Mouse (Mus musculus): ENCODE measurements at regions not wholly inside any gene's neighbourhood (a gene's known extent, or its start where the extent isn't known, plus 50 kb on each side); places are given as distances from the start of the nearest gene placed in this dataset.
"Not testable (repeated sequence)": the region's sequence is repeated elsewhere in the genome, so short reads cannot be mapped to it uniquely, and the experiment has no call there.

- Histone ChIP-seq H3K36me3 (ENCODE audit: insufficient read depth, low read length) (no peaks in the 10 kb centered on the region), H3K4me3 (ENCODE audit: low read length) (no peak overlapping the region), H3K9me3 (ENCODE audit: low read length) (no peaks in the 10 kb centered on the region), H3K4me1 (ENCODE audit: insufficient read depth, low read length) (peaks cover 8% of the 10 kb centered on the region), H3K27ac (ENCODE audit: low read length) (no peak overlapping the region), H3K4me2 (replicated peaks; ENCODE audit: low read depth, low read length) (no peak overlapping the region), H3K9ac (replicated peaks; ENCODE audit: low read length) (no peak overlapping the region), H3K27me3 (ENCODE audit: insufficient read depth, low read length) (no peaks in the 10 kb centered on the region)
- WGBS: 74% methylated on average over 12 of the region's 12 CpGs
- no peak for ATAC-seq (ENCODE audit: low FRiP score, low TSS enrichment)
These were observed 105.7 kb downstream of the Nucb2 start for GRCm38 (mm10) chr7:116609906-116610305.

DNA sequence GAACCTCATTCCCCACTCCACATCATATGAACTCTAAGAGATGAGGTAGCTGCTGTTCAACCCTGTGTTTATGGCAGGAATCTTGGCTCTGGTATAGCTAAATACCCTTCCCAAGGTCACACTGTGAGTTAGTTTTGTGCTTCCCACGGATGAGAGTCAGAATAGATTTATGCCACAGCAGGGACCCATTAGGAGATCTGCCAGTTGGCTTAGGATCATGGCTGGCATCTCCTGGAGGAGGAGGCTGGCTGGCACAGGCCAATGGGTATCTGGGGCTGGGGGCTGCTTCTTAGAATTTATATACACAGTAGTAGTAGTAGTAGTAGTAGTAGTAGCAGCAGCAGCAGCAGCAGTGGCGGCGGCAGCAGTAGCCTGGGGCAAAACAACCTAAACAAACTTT, 111.8 kb downstream of the Nucb2 start:
- H3K4me1 ChIP-seq (ENCODE audit: insufficient read depth, low read length): no peaks in the 10 kb centered on the region
- no peaks in the 10 kb centered on the region for H3K36me3 ChIP-seq (ENCODE audit: insufficient read depth, low read length)
- H3K4me2 ChIP-seq (replicated peaks; ENCODE audit: low read depth, low read length): no peak overlapping the region
- WGBS: 62% methylated on average over 3 of the region's 3 CpGs
- H3K9ac ChIP-seq (replicated peaks; ENCODE audit: low read length): no peak overlapping the region
- H3K9me3 ChIP-seq (ENCODE audit: low read length): no peaks in the 10 kb centered on the region
- H3K27ac ChIP-seq (ENCODE audit: low read length): no peak overlapping the region
- no peak for ATAC-seq (ENCODE audit: low FRiP score, low TSS enrichment)
- H3K27me3 ChIP-seq (ENCODE audit: insufficient read depth, low read length): no peaks in the 10 kb centered on the region
- no peak overlapping the region for H3K4me3 ChIP-seq (ENCODE audit: low read length)

DNA sequence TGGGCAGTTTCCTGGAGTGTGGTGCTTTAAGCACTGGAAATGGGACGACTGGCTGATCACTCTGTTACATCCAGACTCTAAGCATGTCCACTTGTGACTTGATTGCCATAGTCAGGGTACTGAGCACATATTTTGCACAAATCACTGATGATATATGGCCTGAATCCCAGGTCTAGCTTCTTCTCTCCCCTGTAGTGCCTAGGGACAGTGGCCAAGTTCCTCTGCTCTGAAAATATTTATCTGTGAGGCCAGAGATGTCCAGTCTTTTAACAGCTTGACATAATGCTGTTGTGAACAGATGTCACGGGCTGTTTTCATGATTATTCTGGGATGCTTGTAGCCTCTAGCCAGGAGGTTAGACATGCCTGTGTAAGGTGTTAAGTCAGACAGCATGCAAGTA, 115.5 kb downstream of the Nucb2 start:
- no peaks in the 10 kb centered on the region for H3K4me1 ChIP-seq (ENCODE audit: insufficient read depth, low read length)
- no peaks in the 10 kb centered on the region for H3K36me3 ChIP-seq (ENCODE audit: insufficient read depth, low read length)
- H3K4me3 ChIP-seq (ENCODE audit: low read length): no peak overlapping the region
- H3K27ac ChIP-seq (ENCODE audit: low read length): no peak overlapping the region
- 63% methylated on average over 2 of the region's 2 CpGs for WGBS
- no peaks in the 10 kb centered on the region for H3K9me3 ChIP-seq (ENCODE audit: low read length)
- H3K27me3 ChIP-seq (ENCODE audit: insufficient read depth, low read length): no peaks in the 10 kb centered on the region
- no peak overlapping the region for H3K4me2 ChIP-seq (replicated peaks; ENCODE audit: low read depth, low read length)
- no peak for ATAC-seq (ENCODE audit: low FRiP score, low TSS enrichment)
- H3K9ac ChIP-seq (replicated peaks; ENCODE audit: low read length): no peak overlapping the region

DNA sequence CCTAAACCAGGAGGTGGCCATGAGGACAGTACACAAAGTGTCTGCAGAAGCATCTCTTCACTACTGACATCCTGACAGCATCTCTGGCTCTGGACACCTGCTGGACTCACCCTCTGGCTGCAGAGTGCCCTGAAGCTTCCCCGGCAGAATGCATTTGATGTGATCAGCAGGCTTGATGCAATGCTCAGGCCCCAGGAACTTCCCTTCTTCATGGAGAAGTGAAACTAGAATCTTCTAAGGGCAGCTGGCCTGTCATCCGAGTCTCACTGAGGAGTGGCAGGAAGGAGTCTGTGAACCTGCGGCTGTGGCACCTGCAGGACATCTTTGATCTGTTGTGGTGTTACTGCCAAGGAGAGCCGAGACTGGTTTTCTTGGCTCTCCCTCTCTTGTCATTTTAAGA, 116.2 kb downstream of the Nucb2 start:
- no peaks in the 10 kb centered on the region for H3K9me3 ChIP-seq (ENCODE audit: low read length)
- H3K27me3 ChIP-seq (ENCODE audit: insufficient read depth, low read length): no peaks in the 10 kb centered on the region
- WGBS: 53% methylated on average over 4 of the region's 4 CpGs
- no peak overlapping the region for H3K4me2 ChIP-seq (replicated peaks; ENCODE audit: low read depth, low read length)
- H3K4me3 ChIP-seq (ENCODE audit: low read length): no peak overlapping the region
- H3K27ac ChIP-seq (ENCODE audit: low read length): no peak overlapping the region
- H3K36me3 ChIP-seq (ENCODE audit: insufficient read depth, low read length): no peaks in the 10 kb centered on the region
- no peak overlapping the region for H3K9ac ChIP-seq (replicated peaks; ENCODE audit: low read length)
- ATAC-seq (ENCODE audit: low FRiP score, low TSS enrichment): no peak
- H3K4me1 ChIP-seq (ENCODE audit: insufficient read depth, low read length): no peaks in the 10 kb centered on the region

DNA sequence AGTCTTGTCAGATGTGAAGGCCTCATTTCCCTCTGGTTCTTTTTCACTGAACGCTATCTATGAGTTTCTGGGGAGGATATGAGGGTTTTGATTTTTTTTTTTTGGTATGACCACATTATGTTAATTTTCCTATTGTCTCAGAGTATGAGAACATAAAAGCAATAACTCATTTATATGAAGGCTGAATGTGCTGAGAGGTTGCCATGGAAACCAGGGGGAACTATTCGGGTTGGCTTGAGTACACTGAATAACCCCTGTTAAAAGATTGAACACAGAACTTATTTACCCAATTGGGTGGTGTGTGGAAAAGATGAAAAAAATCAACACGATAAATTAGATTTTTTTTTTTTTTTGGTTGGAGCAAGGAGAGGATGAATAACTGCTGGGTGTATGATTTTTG, 129.0 kb downstream of the Nucb2 start:
- H3K36me3 ChIP-seq (ENCODE audit: insufficient read depth, low read length): no peaks in the 10 kb centered on the region
- 67% methylated on average over 3 of the region's 3 CpGs for WGBS
- H3K4me1 ChIP-seq (ENCODE audit: insufficient read depth, low read length): no peaks in the 10 kb centered on the region
- H3K27me3 ChIP-seq (ENCODE audit: insufficient read depth, low read length): no peaks in the 10 kb centered on the region
- H3K9me3 ChIP-seq (ENCODE audit: low read length): no peaks in the 10 kb centered on the region
- no peak overlapping the region for H3K4me3 ChIP-seq (ENCODE audit: low read length)
- no peak for ATAC-seq (ENCODE audit: low FRiP score, low TSS enrichment)
- no peak overlapping the region for H3K9ac ChIP-seq (replicated peaks; ENCODE audit: low read length)
- H3K27ac ChIP-seq (ENCODE audit: low read length): no peak overlapping the region
- no peak overlapping the region for H3K4me2 ChIP-seq (replicated peaks; ENCODE audit: low read depth, low read length)

DNA sequence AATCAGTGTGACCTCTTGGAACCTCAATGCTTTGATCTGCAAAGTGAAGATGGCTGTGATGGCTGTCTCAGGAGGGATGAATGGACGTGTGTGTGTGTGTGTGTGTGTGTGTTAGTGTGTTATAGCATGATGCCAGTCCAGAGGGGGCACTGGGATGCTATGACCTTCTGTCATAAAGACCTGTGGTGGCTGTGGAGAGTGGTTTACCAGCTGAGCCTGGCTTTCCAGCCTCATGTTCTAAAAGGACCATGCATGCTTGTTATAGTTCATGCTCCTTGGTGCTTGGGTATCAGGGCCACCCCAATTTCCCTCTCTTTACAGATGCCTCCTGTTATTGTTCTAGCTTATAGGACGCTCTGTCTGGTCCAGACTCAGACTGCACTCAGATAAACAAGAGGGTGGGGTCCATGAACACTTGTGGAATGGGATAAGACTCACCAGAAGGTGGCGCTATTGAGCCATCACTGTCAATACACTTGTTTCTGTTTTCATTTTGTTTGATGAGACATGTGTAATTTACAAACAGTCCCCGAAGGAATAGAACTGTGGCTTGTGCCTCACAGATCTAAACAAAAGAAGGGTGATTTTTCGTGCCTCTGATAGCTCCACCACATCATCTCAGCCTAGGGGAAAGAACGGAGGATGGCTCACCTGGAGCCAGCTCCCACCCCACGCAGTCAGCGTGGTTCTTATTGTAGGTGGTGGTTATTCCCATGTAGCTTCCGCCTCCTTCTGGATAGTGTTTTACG, 140.9 kb downstream of the Nucb2 start:
- no peaks in the 10 kb centered on the region for H3K27me3 ChIP-seq (ENCODE audit: insufficient read depth, low read length)
- no peak overlapping the region for H3K4me3 ChIP-seq (ENCODE audit: low read length)
- H3K27ac ChIP-seq (ENCODE audit: low read length): no peak overlapping the region
- ATAC-seq (ENCODE audit: low FRiP score, low TSS enrichment): 0 out of 2 replicates have a peak, but pooled peaks have one; percentile 23
- no peak overlapping the region for H3K9ac ChIP-seq (replicated peaks; ENCODE audit: low read length)
- H3K9me3 ChIP-seq (ENCODE audit: low read length): no peaks in the 10 kb centered on the region
- no peak overlapping the region for H3K4me2 ChIP-seq (replicated peaks; ENCODE audit: low read depth, low read length)
- 52% methylated on average over 10 of the region's 10 CpGs for WGBS
- H3K4me1 ChIP-seq (ENCODE audit: insufficient read depth, low read length): no peaks in the 10 kb centered on the region
- no peaks in the 10 kb centered on the region for H3K36me3 ChIP-seq (ENCODE audit: insufficient read depth, low read length)

DNA sequence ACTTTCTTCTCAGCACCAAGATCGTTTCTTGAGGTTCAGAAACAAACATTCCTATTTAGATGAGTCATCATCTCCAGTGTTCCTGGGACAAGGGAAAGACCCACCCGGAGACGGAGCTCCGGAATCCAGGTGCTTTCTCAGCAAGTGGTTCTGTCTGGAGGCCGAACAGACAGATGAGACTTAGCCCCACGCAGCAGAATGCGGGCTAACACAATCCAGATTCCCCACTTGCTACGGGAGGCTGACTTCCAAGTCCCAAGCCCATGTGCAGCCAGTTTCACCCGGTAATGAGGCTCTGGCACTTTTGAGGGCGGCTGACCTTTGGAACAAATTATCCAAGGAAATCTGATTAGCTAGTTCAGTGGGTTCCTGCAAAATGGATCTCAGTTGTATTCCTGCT, 150.3 kb downstream of the Nucb2 start:
- 49% methylated on average over 10 of the region's 10 CpGs for WGBS

DNA sequence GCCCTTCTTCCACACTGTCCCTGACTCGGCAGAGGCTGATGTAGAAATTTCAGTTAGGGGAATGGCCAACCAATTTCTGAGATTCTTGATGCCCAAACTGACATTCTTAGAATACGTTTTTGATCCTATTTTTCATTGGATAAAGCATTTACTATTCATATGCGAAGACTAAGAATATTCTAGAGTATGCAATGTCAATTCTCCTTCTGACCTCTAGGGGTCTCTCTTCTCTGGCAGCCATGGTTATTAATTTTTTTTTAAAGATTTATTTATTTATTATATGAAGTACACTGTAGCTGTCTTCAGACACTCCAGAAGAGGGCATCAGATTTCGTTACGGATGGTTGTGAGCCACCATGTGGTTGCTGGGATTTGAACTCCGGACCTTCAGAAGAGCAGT, 152.9 kb downstream of the Nucb2 start:
- not testable (repeated sequence) for ATAC-seq (ENCODE audit: low FRiP score, low TSS enrichment); H3K36me3 ChIP-seq (ENCODE audit: insufficient read depth, low read length); H3K4me3 ChIP-seq (ENCODE audit: low read length); H3K27me3 ChIP-seq (ENCODE audit: insufficient read depth, low read length); H3K4me2 ChIP-seq (replicated peaks; ENCODE audit: low read depth, low read length); H3K4me1 ChIP-seq (ENCODE audit: insufficient read depth, low read length); H3K27ac ChIP-seq (ENCODE audit: low read length); H3K9ac ChIP-seq (replicated peaks; ENCODE audit: low read length); H3K9me3 ChIP-seq (ENCODE audit: low read length)
- 85% methylated on average over 6 of the region's 6 CpGs for WGBS

More for the DNA sequence above, 150.3 kb downstream of the Nucb2 start:
- Histone ChIP-seq H3K4me1 (ENCODE audit: insufficient read depth, low read length) (no peaks in the 10 kb centered on the region), H3K27ac (ENCODE audit: low read length) (no peak overlapping the region), H3K4me2 (replicated peaks; ENCODE audit: low read depth, low read length) (no peak overlapping the region), H3K9me3 (ENCODE audit: low read length) (no peaks in the 10 kb centered on the region), H3K27me3 (ENCODE audit: insufficient read depth, low read length) (no peaks in the 10 kb centered on the region), H3K4me3 (ENCODE audit: low read length) (no peak overlapping the region), H3K9ac (replicated peaks; ENCODE audit: low read length) (no peak overlapping the region), H3K36me3 (ENCODE audit: insufficient read depth, low read length) (no peaks in the 10 kb centered on the region)
- ATAC-seq (ENCODE audit: low FRiP score, low TSS enrichment): peak; percentile 42; the same call in 1 of the 2 replicates

DNA sequence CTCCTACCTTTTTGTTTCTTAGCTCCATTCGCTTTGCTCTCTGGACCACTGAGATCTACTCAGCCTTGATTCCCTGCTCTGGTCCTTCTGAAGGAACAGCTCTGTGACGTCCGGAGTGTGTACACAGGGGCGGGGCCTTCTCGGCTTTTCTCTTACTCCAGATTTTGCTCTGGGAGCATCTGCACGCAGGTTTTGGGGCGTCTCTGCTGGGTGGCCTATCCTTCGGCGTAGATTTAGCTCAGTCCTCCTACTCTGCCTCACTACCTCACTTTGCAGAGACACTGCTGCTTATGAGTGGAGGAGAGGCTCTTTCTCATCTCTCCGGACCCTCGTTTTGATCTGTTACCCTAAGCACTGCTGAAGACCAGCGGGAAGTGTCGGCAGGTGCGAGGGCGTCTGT, 161.4 kb downstream of the Nucb2 start:
- H3K4me1 ChIP-seq (ENCODE audit: insufficient read depth, low read length): no peaks in the 10 kb centered on the region
- H3K27me3 ChIP-seq (ENCODE audit: insufficient read depth, low read length): no peaks in the 10 kb centered on the region
- H3K27ac ChIP-seq (ENCODE audit: low read length): no peak overlapping the region
- H3K4me2 ChIP-seq (replicated peaks; ENCODE audit: low read depth, low read length): no peak overlapping the region
- H3K36me3 ChIP-seq (ENCODE audit: insufficient read depth, low read length): no peaks in the 10 kb centered on the region
- WGBS: 89% methylated on average over 15 of the region's 15 CpGs
- H3K9ac ChIP-seq (replicated peaks; ENCODE audit: low read length): no peak overlapping the region
- ATAC-seq (ENCODE audit: low FRiP score, low TSS enrichment): no peak
- no peak overlapping the region for H3K4me3 ChIP-seq (ENCODE audit: low read length)
- H3K9me3 ChIP-seq (ENCODE audit: low read length): peaks cover 7% of the 10 kb centered on the region

DNA sequence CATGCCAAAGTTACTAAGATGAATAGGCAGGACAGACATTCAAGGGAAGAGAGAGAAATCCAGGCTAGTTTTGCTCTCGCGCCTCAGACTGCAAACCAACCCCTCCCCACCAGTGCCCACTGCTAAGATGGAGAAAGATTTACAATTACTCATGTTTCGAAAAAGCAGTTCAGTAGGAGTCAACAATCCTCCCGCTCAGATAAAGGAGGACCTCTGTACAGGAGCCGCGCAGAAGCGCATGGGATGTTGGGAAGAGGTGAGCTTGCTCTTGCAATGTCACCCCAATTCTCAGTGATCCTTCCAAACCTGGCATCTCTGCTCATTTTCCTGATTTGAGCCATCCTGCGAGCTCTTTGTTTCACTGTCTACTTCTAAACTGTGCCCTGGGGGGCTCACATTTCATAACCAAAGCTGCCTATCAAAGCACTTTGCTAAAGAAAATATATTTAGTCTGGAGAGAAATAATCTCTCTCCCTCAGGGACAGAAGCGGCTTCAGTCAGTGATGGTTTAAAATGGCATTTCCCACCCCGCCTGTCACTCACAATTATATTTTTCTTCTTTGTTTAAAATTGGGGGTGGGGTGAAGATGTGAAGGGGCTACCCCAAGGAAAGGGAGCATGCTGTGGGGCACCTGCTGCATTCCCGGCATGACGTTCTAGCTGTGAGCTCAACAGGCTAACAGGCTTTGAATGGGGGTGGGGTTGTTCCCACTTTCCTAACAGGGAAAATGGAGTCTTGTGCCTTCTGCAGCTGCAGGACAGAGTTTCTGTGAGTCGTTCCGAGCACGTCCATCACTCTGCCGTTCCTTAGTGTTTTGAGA, 170.2 kb downstream of the Nucb2 start:
- Histone ChIP-seq H3K9me3 (ENCODE audit: low read length) (no peaks in the 10 kb centered on the region), H3K4me2 (replicated peaks; ENCODE audit: low read depth, low read length) (0 out of 2 replicates have a peak overlapping the region, but pooled peaks have one; percentile 17), H3K36me3 (ENCODE audit: insufficient read depth, low read length) (no peaks in the 10 kb centered on the region), H3K27ac (ENCODE audit: low read length) (no peak overlapping the region), H3K4me3 (ENCODE audit: low read length) (no peak overlapping the region), H3K4me1 (ENCODE audit: insufficient read depth, low read length) (peaks cover 4% of the 10 kb centered on the region; the same call in 1 of the 2 replicates), H3K27me3 (ENCODE audit: insufficient read depth, low read length) (no peaks in the 10 kb centered on the region), H3K9ac (replicated peaks; ENCODE audit: low read length) (no peak overlapping the region)
- WGBS: 36% methylated on average over 16 of the region's 16 CpGs
- ATAC-seq (ENCODE audit: low FRiP score, low TSS enrichment): no peak

All from kidney, embryonic 16.5 days (tissue).